Mouse (Mus musculus) neural tube, embryonic 14.5 days (tissue): Measurements from ENCODE around the gene Eps15l1. TPM values are rescaled to one million over a fixed set of nuclear protein-coding genes. Genes with fewer than 3 reads are reported as not detected.

Source experiments
- ATAC-seq: fragments of 200-750 bp; cut with Nextera tagmentation; 2 replicates; pipeline ENCODE4 v1.8.0; 2017; ENCODE audit warnings: low read depth, mild to moderate bottlenecking, moderate TSS enrichment, moderate library complexity
- H3K27ac ChIP-seq: fragments of 300-500 bp; sonication (generic); 2 replicates; pipeline ENCODE4 v1.5.1; 2014; ENCODE audit warnings: low read depth, mild to moderate bottlenecking, control low read depth, low read length, moderate library complexity, mixed read lengths
- H3K27me3 ChIP-seq: fragments of 300-500 bp; sonication (generic); 2 replicates; pipeline ENCODE4 v1.6.1; 2014; ENCODE audit warnings: low read length; ENCODE audit not compliant: control insufficient read depth, insufficient read depth
- H3K36me3 ChIP-seq: fragments of 300-500 bp; sonication (generic); 2 replicates; pipeline ENCODE4 v1.6.1; 2014; ENCODE audit warnings: low read length, mixed read lengths; ENCODE audit not compliant: control insufficient read depth, insufficient read depth
- H3K4me1 ChIP-seq: fragments of 300-500 bp; sonication (generic); 2 replicates; pipeline ENCODE4 v1.6.1; 2014; ENCODE audit warnings: low read length; ENCODE audit not compliant: control insufficient read depth, insufficient read depth
- H3K4me2 ChIP-seq: fragments of 300-500 bp; sonication (generic); 2 replicates; pipeline ENCODE4 v1.6.1; 2014; ENCODE audit warnings: mild to moderate bottlenecking, low read depth, low read length, control low read depth
- H3K4me3 ChIP-seq: fragments of 300-500 bp; sonication (generic); 2 replicates; pipeline ENCODE4 v1.5.1; 2014; ENCODE audit warnings: low read depth, low read length, control low read depth, mixed read lengths
- H3K9ac ChIP-seq: fragments of 300-500 bp; sonication (generic); replicated peaks from 2 replicates; pipeline ENCODE4 v1.6.1; 2014; ENCODE audit warnings: low read depth, mild to moderate bottlenecking, control low read depth, low read length, mixed read lengths
- H3K9me3 ChIP-seq: fragments of 300-500 bp; sonication (generic); 2 replicates; pipeline ENCODE4 v1.6.1; 2016; ENCODE audit warnings: low read length; ENCODE audit not compliant: control insufficient read depth
- WGBS: fragments of 180-500 bp; shearing (Covaris S2); extraction: QIAGEN DNeasy Blood & Tissue Kit; methylation state at CpG from one replicate; pipeline ENCODE4 v1.1.7; 2014; 5-methylcytosine and 5-hydroxymethylcytosine counted together
- polyA plus RNA-seq: library from polyadenylated mRNA; unstranded; fragments of >200 nt; fragmentation: Nextera tagmentation; extraction: Ambion mirVana; gene quantifications from 2 replicates; pipeline ENCODE4 v1.2.1, GENCODE M21; 2014

Gene Eps15l1
- polyA plus RNA-seq, 1 experiment from 2014 or later = 63.3 TPM

DNA sequence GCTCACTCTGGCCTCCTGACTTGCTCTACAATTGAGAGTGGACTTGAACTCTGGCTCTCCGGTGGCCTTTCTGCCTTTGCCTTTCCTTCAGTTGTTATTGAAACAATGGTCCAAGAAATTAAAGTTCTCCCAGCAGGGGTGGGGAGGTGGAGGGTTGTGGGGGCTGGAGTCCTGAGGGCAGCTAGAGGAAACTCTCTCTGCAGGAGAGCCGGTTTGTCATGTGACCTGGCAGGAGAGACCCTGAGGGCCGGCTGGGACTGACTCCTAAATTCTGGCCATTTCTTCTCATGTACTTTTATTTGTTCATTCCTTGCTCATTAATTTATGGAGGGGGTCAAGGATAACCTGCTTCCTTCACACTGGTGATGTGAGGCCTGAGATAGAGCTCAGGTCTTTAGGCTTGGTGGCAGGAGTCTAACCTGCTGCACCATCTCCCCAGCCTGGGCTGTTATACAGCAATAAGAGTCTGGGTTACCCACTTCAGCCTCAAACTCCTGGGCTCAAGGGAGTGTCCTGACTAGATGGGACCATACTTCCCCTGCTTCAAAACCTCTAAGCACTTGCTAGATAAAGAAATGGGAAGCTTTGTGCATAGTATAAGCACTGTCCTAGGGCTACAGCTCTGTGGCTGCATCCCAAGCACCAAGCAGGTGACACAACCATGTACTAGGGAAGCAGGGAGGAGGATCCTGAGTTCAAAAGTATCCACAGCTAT lies 87.7 kb downstream of the Eps15l1 start:
- ATAC-seq = no peak
- no peak overlapping the region for H3K9ac ChIP-seq
- H3K4me3 ChIP-seq = no peak overlapping the region
- no peak overlapping the region for H3K27ac ChIP-seq
- WGBS = 48% methylated on average over 3 of the region's 3 CpGs
- H3K36me3 ChIP-seq = 0 out of 2 replicates have a peak, but pooled peaks cover 8% of the 10 kb centered on the region
- no peak overlapping the region for H3K4me2 ChIP-seq
- no peaks in the 10 kb centered on the region for H3K27me3 ChIP-seq
- no peaks in the 10 kb centered on the region for H3K9me3 ChIP-seq
- no peaks in the 10 kb centered on the region for H3K4me1 ChIP-seq

DNA sequence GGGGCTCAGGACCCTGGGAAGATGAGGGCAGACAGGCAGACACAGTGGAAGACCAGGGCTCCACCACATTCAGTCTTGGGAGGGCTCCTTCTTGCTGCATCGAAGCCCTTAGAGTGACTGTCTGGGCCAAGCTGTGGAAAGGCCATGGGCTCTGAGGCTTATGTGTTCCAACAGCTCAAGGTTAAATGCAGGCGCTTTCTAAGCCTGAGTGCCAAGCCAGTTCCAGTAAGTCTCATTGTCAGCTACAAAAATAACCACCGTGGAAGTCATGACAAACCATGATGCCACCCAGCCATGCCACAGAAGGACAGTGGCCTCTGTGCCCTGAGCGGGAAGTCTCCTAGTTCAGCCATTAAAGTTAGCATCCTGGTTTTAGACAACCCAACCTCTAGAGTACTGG lies 89.6 kb downstream of the Eps15l1 start:
- H3K9ac ChIP-seq = no peak overlapping the region
- H3K9me3 ChIP-seq = no peaks in the 10 kb centered on the region
- no peak for ATAC-seq
- no peaks in the 10 kb centered on the region for H3K4me1 ChIP-seq
- no peak overlapping the region for H3K27ac ChIP-seq
- 0 out of 2 replicates have a peak, but pooled peaks cover 4% of the 10 kb centered on the region for H3K36me3 ChIP-seq
- no peaks in the 10 kb centered on the region for H3K27me3 ChIP-seq
- WGBS = 93% methylated on average over 4 of the region's 4 CpGs
- no peak overlapping the region for H3K4me3 ChIP-seq
- no peak overlapping the region for H3K4me2 ChIP-seq

- no peak for ATAC-seq
- Histone ChIP-seq H3K4me2 (no peak overlapping the region), H3K9me3 (no peaks in the 10 kb centered on the region), H3K36me3 (0 out of 2 replicates have a peak, but pooled peaks cover 4% of the 10 kb centered on the region), H3K4me1 (no peaks in the 10 kb centered on the region), H3K4me3 (no peak overlapping the region), H3K27ac (no peak overlapping the region), H3K27me3 (no peaks in the 10 kb centered on the region), H3K9ac (no peak overlapping the region)
- 78% methylated on average over 6 of the region's 6 CpGs for WGBS
These were observed 90.3 kb downstream of the Eps15l1 start for GRCm38 (mm10) chr8:72330806-72331516.

- 82% methylated on average over 3 of the region's 3 CpGs for WGBS
- no peak for ATAC-seq
These were observed 92.1 kb downstream of the Eps15l1 start for GRCm38 (mm10) chr8:72329116-72329515.

DNA sequence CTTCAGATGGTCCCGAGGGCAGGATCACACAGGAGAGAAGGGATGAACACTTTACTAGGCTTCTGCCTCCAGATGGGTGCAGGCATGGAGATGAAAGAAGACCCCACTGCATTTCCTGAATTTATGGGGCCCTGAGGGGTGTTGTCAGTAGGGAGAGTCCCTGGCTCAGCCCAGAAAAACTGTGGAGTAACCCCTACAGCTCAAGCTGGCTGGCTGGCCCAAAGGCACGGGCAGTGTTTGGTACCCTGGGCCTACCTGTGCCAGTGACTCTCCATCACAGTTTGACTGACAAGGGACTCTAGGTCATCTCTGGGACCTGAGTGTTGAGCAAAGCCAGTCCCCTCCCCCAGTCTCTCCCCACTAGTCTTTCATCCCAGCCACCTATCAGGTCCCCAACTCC lies 96.6 kb downstream of the Eps15l1 start:
- H3K27ac ChIP-seq = no peak overlapping the region
- peaks cover 20% of the 10 kb centered on the region for H3K27me3 ChIP-seq
- no peak overlapping the region for H3K4me3 ChIP-seq
- 77% methylated on average over 2 of the region's 2 CpGs for WGBS
- ATAC-seq = no peak
- H3K4me2 ChIP-seq = no peak overlapping the region
- H3K9ac ChIP-seq = no peak overlapping the region
- H3K36me3 ChIP-seq = no peaks in the 10 kb centered on the region
- no peaks in the 10 kb centered on the region; the same call in 1 of the 2 replicates for H3K4me1 ChIP-seq
- no peaks in the 10 kb centered on the region for H3K9me3 ChIP-seq

More at GRCm38 (mm10) chr8:72329116-72329515, 92.1 kb downstream of the Eps15l1 start:
- Histone ChIP-seq H3K36me3 (no peaks in the 10 kb centered on the region), H3K9me3 (no peaks in the 10 kb centered on the region), H3K27me3 (no peaks in the 10 kb centered on the region), H3K4me3 (no peak overlapping the region), H3K4me1 (no peaks in the 10 kb centered on the region), H3K27ac (no peak overlapping the region), H3K4me2 (no peak overlapping the region), H3K9ac (no peak overlapping the region)

DNA sequence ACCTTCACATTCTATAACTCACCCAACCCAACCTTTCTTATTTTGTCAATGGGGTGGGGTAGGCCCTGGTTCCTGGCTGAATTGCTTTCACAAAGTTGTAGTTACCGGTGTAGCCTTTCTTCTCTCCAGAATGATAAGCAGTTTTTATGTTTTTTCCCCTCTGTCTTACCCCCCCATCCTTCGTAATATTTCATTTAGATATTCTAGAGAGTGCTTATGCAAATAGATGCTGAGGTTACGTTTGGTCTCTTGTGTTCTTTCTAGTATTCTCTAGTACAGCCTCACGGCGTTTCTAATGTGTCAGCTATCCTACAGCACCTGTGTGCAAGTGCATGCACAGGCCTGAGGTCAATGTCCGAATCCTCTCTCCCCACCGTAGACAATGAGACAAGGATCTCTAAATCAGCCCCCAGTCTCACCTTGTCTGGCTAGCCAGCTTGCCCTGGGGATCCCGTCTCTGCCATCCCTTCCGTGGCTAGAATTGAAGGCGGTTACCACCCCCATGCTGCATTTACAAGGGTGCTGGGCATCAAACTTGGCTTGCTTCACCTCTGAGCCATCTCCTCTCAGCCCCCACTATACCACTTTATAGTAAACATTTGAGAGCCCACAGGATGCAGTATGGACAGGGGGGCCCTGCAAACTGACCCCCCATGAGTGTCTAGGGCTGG lies 97.1 kb downstream of the Eps15l1 start:
- H3K4me3 ChIP-seq = no peak overlapping the region
- no peak overlapping the region for H3K9ac ChIP-seq
- H3K27ac ChIP-seq = no peak overlapping the region
- H3K27me3 ChIP-seq = peaks cover 21% of the 10 kb centered on the region
- peaks cover 3% of the 10 kb centered on the region; the same call in 1 of the 2 replicates for H3K4me1 ChIP-seq
- no peak for ATAC-seq
- 84% methylated on average over 10 of the region's 10 CpGs for WGBS
- no peak overlapping the region for H3K4me2 ChIP-seq
- H3K9me3 ChIP-seq = no peaks in the 10 kb centered on the region
- no peaks in the 10 kb centered on the region for H3K36me3 ChIP-seq

GRCm38 (mm10) chr8:72323131-72323725 lies 98.0 kb downstream of the Eps15l1 start:
- WGBS = 64% methylated on average over 6 of the region's 6 CpGs
- no peak for ATAC-seq
- no peak overlapping the region for H3K4me3 ChIP-seq
- H3K9me3 ChIP-seq = no peaks in the 10 kb centered on the region
- H3K27ac ChIP-seq = no peak overlapping the region
- H3K4me1 ChIP-seq = peaks cover 3% of the 10 kb centered on the region; the same call in 1 of the 2 replicates
- no peak overlapping the region for H3K9ac ChIP-seq
- no peak overlapping the region for H3K4me2 ChIP-seq
- H3K27me3 ChIP-seq = peaks cover 21% of the 10 kb centered on the region
- no peaks in the 10 kb centered on the region for H3K36me3 ChIP-seq

- H3K4me1 ChIP-seq = peaks cover 3% of the 10 kb centered on the region; the same call in 1 of the 2 replicates
- no peaks in the 10 kb centered on the region for H3K9me3 ChIP-seq
- WGBS = 77% methylated on average over 7 of the region's 7 CpGs
- peaks cover 21% of the 10 kb centered on the region for H3K27me3 ChIP-seq
- H3K4me3 ChIP-seq = no peak overlapping the region
- H3K4me2 ChIP-seq = no peak overlapping the region
- no peak for ATAC-seq
- no peaks in the 10 kb centered on the region for H3K36me3 ChIP-seq
- H3K27ac ChIP-seq = no peak overlapping the region
- no peak overlapping the region for H3K9ac ChIP-seq
These were observed 98.8 kb downstream of the Eps15l1 start for GRCm38 (mm10) chr8:72322471-72322889.
